Comparison of ENCODE assay signal across 10 mouse cellular contexts in genomic region chr4:103346058-103346457, GRCm38 (mm10). TPM values are rescaled to one million over a fixed set of nuclear protein-coding genes. Genes with fewer than 3 reads are reported as not detected.
DNase-seq lines count a peak whose midpoint lies in the region; ATAC-seq and TF ChIP-seq lines count a peak whose summit lies in the region.
"Had no signal": no experiment of that assay in that cellular context is flagged by ENCODE, and none has a peak within 500 bp of the region (broad histone marks: within the 10 kb centered on the region; RNA-seq: fewer than 3 reads in every experiment).

No protein-coding gene starts in this region.

- no peak for DNase-seq in kidney, adult 11 months
- DNase-seq in T-cell, adult 2 months (ENCODE audit: low spot score), result peak; percentile 8
- DNase-seq in lung, embryonic 14.5 days, result peak; percentile 86
- no peak for DNase-seq in spleen, postnatal 10 days (ENCODE audit: low spot score in 2 of 2)
- no peak for DNase-seq in thymus, postnatal 36 days

- no peaks in the 10 kb centered on the region for H3K36me3 ChIP-seq in kidney, embryonic 15.5 days
- no peaks in the 10 kb centered on the region for H3K36me3 ChIP-seq in lung, embryonic 14.5 days (ENCODE audit: insufficient read depth)

- no peak overlapping the region for H3K27ac ChIP-seq in kidney, embryonic 15.5 days
- no peak overlapping the region for H3K27ac ChIP-seq in lung, embryonic 14.5 days (ENCODE audit: low read depth)
- H3K27ac ChIP-seq: heart, embryonic 13.5 days had no signal

- no peak overlapping the region for H3K9ac ChIP-seq in kidney, embryonic 15.5 days
- H3K9ac ChIP-seq in lung, embryonic 14.5 days, result no peak overlapping the region
- H3K9ac ChIP-seq: heart, embryonic 13.5 days had no signal

- peak; percentile 70 for TF ChIP-seq CTCF in lung, embryonic 14.5 days (IDR thresholded peaks at IDR 0.05; ENCODE audit: low read depth)

- no peak overlapping the region for H3K4me2 ChIP-seq in kidney, embryonic 15.5 days
- H3K4me2 ChIP-seq in lung, embryonic 14.5 days, result no peak overlapping the region
- H3K4me2 ChIP-seq: heart, embryonic 13.5 days had no signal

- no peaks in the 10 kb centered on the region for H3K9me3 ChIP-seq in kidney, embryonic 15.5 days (replicated peaks)
- H3K9me3 ChIP-seq in lung, embryonic 14.5 days (ENCODE audit: low read depth, low read length), result no peaks in the 10 kb centered on the region
- H3K9me3 ChIP-seq: heart, embryonic 13.5 days had no signal

- ATAC-seq in kidney, embryonic 15.5 days (replicated peaks; ENCODE audit: low FRiP score), result 0 out of 2 replicates have a peak, but pooled peaks have one; percentile 29
- peak; percentile 68 for ATAC-seq in CD4-positive, CD25-positive, alpha-beta regulatory T cell, adult 4 months
- ATAC-seq in erythroblast, adult 5-6 weeks (replicated peaks; ENCODE audit: low FRiP score, poor library complexity, severe bottlenecking), result peak; percentile 43; the same call in 1 of the 2 replicates
- peak; percentile 76; the same call in 1 of the 2 replicates for ATAC-seq in lung, embryonic 14.5 days (ENCODE audit: insufficient read depth)

- WGBS in kidney, embryonic 15.5 days, result 31% methylated on average over 2 of the region's 2 CpGs
- 15% methylated on average over 2 of the region's 2 CpGs for WGBS in lung, embryonic 14.5 days

- no peaks in the 10 kb centered on the region for H3K27me3 ChIP-seq in kidney, embryonic 15.5 days
- no peaks in the 10 kb centered on the region for H3K27me3 ChIP-seq in lung, embryonic 14.5 days (ENCODE audit: insufficient read depth, low read length)
- H3K27me3 ChIP-seq: heart, embryonic 13.5 days had no signal

- H3K4me3 ChIP-seq in kidney, embryonic 15.5 days (replicated peaks), result no peak overlapping the region
- H3K4me3 ChIP-seq in lung, embryonic 14.5 days (ENCODE audit: low read depth, low read length), result no peak overlapping the region
- H3K4me3 ChIP-seq: heart, embryonic 13.5 days; myocyte had no signal

- no peaks in the 10 kb centered on the region for H3K4me1 ChIP-seq in kidney, embryonic 15.5 days
- no peaks in the 10 kb centered on the region for H3K4me1 ChIP-seq in lung, embryonic 14.5 days (ENCODE audit: insufficient read depth)
- H3K4me1 ChIP-seq: heart, embryonic 13.5 days had no signal

RNA-seq across cellular contexts. Expression of gene Oma1, which starts 32.4 kb away (rescaled TPM):
- 21.0 and 25.1 TPM in 2 replicates for polyA plus RNA-seq in kidney, embryonic 15.5 days (2015; fragmentation: Nextera tagmentation; extraction: Ambion mirVana)
- 10 to 100 TPM; 36.6 to 37.7 TPM for polyA plus RNA-seq in CD4-positive, CD25-positive, alpha-beta regulatory T cell, adult 4 months (2017; shearing (Covaris generic))
- 0.96 and 7.9 TPM in 2 replicates for total RNA-seq in erythroblast, adult 5-6 weeks (2015; ENCODE audit: low replicate concordance)
- 10.0 and 18.7 TPM in 2 replicates for total RNA-seq in erythroblast, adult 5-6 weeks (2017; ENCODE audit: low replicate concordance)
- 18.9 and 21.8 TPM in 2 replicates for polyA plus RNA-seq in lung, embryonic 14.5 days (2014; fragmentation: Nextera tagmentation; extraction: Ambion mirVana)

RNA-seq across cellular contexts. Expression of gene 4921539E11Rik, which starts 55.4 kb away (rescaled TPM):
- not detected in 2 replicates for polyA plus RNA-seq in kidney, embryonic 15.5 days (2015; fragmentation: Nextera tagmentation; extraction: Ambion mirVana)
- polyA plus RNA-seq in CD4-positive, CD25-positive, alpha-beta regulatory T cell, adult 4 months (2017; shearing (Covaris generic)), result not detected
- total RNA-seq in erythroblast, adult 5-6 weeks (2015; ENCODE audit: low replicate concordance), result not detected in 2 replicates
- total RNA-seq in erythroblast, adult 5-6 weeks (2017; ENCODE audit: low replicate concordance), result not detected in 2 replicates
- polyA plus RNA-seq in lung, embryonic 14.5 days (2014; fragmentation: Nextera tagmentation; extraction: Ambion mirVana), result not detected in 2 replicates
- polyA plus RNA-seq: heart, embryonic 13.5 days; myocyte had no signal

Comparison
In these comparisons a context has a peak if more than half of its experiments do, and no peak if none do; other contexts are left out.
1. DNase-seq: peak in T-cell, adult 2 months (single experiment) and lung, embryonic 14.5 days (single experiment); none in kidney, adult 11 months (single experiment), spleen, postnatal 10 days (0 of 2) and thymus, postnatal 36 days (0 of 2).
2. Peak in every context shown above with its lines, with median percentiles within 50 percentile points of each other: ATAC-seq.